Mouse (Mus musculus) liver, embryonic 12.5 days (tissue): ENCODE results near the gene Dip2c. TPM values are rescaled to one million over a fixed set of nuclear protein-coding genes. Genes with fewer than 3 reads are reported as not detected.

ENCODE experiments used
- ATAC-seq: fragments of 200-750 bp; cut with Nextera tagmentation; 2 replicates; pipeline ENCODE4 v1.8.0; 2017; ENCODE audit warnings: moderate number of reproducible peaks, mild to moderate bottlenecking, moderate library complexity
- H3K27ac ChIP-seq: fragments of 300-500 bp; sonication (generic); 2 replicates; pipeline ENCODE4 v1.5.1; 2016; ENCODE audit warnings: mild to moderate bottlenecking
- H3K27me3 ChIP-seq: fragments of 300-500 bp; sonication (generic); replicated peaks from 2 replicates; pipeline ENCODE4 v1.6.1; 2016; ENCODE audit warnings: mild to moderate bottlenecking, moderate library complexity
- H3K36me3 ChIP-seq: fragments of 300-500 bp; sonication (generic); 2 replicates; pipeline ENCODE4 v1.6.1; 2016; ENCODE audit warnings: mild to moderate bottlenecking, moderate library complexity
- H3K4me1 ChIP-seq: fragments of 300-500 bp; sonication (generic); 2 replicates; pipeline ENCODE4 v1.6.1; 2016
- H3K4me2 ChIP-seq: fragments of 300-500 bp; sonication (generic); 2 replicates; pipeline ENCODE4 v1.6.1; 2016; ENCODE audit warnings: mild to moderate bottlenecking, moderate library complexity
- H3K4me3 ChIP-seq: fragments of 300-500 bp; sonication (generic); 2 replicates; pipeline ENCODE4 v1.5.1; 2016; ENCODE audit warnings: mild to moderate bottlenecking, moderate library complexity
- H3K9ac ChIP-seq: fragments of 300-500 bp; sonication (generic); 2 replicates; pipeline ENCODE4 v1.6.1; 2016; ENCODE audit warnings: mild to moderate bottlenecking, moderate library complexity
- H3K9me3 ChIP-seq: fragments of 300-500 bp; sonication (generic); replicated peaks from 2 replicates; pipeline ENCODE4 v1.6.1; 2016; ENCODE audit warnings: mild to moderate bottlenecking, moderate library complexity
- whole genome bisulfite sequencing: fragments of 180-500 bp; shearing (Covaris S2); methylation state at CpG from one replicate; pipeline ENCODE4 v1.1.7; 2016; ENCODE audit not compliant: insufficient replicate concordance; 5-methylcytosine and 5-hydroxymethylcytosine counted together
- polyA plus RNA-seq: library from polyadenylated mRNA; unstranded; fragments of >200 nt; fragmentation: Nextera tagmentation; extraction: Ambion mirVana; gene quantifications from 2 replicates; pipeline ENCODE4 v1.2.1, GENCODE M21; 2016

Dip2c gene
- polyA plus RNA-seq, 1 experiment from 2014 or later, result 1.2 TPM

DNA sequence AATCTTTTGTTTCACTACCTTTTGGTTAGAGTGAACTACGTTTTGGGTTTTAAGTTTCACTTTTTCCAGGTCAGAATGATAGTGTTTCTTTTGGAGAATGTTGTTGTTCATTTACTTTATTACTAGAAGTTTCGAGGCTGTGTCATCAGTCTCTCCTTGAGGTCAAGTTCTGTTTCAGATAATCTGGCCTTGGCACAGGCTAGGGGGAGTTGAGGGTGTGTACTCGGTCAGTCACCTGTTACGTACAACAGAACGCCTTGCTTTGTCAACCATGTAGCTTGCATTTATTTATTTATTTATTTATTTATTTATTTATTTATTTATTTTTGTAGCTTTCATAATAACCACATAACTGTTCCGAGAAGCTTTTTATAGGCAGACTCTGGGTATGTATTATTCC is 20.0 kb downstream of the Dip2c start:
- ATAC-seq, result no peak
- Histone ChIP-seq H3K36me3 (no peaks in the 10 kb centered on the region), H3K27me3 (no peaks in the 10 kb centered on the region), H3K4me3 (no peak overlapping the region), H3K4me1 (no peaks in the 10 kb centered on the region), H3K4me2 (no peak overlapping the region), H3K27ac (no peak overlapping the region), H3K9ac (no peak overlapping the region), H3K9me3 (no peaks in the 10 kb centered on the region)
- WGBS, result 67% methylated on average over 6 of the region's 6 CpGs

DNA sequence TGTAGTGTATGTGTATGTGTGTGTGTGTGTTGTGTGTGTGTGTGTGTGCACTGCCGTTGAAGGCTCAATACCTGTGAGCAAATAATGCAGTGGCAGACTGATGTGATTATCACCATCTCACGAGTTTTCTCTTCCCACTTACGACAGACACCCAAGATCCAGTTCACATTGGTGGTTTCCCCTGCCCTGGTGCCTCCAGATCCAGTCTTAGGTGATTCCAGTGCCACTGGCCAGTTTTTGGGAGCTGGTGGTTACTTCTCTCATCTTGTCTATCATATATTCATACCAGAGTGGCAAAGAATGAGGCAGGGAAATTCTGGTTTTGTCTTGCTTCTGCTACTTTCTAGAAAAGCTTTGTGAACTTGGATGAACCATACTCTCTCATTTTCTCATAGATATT is 20.9 kb downstream of the Dip2c start:
- Histone ChIP-seq H3K4me3 (no peak overlapping the region), H3K36me3 (no peaks in the 10 kb centered on the region), H3K27me3 (no peaks in the 10 kb centered on the region), H3K9ac (no peak overlapping the region), H3K27ac (no peak overlapping the region), H3K4me1 (no peaks in the 10 kb centered on the region), H3K4me2 (no peak overlapping the region), H3K9me3 (no peaks in the 10 kb centered on the region)
- no peak for ATAC-seq
- 65% methylated on average over 3 of the region's 3 CpGs for WGBS

DNA sequence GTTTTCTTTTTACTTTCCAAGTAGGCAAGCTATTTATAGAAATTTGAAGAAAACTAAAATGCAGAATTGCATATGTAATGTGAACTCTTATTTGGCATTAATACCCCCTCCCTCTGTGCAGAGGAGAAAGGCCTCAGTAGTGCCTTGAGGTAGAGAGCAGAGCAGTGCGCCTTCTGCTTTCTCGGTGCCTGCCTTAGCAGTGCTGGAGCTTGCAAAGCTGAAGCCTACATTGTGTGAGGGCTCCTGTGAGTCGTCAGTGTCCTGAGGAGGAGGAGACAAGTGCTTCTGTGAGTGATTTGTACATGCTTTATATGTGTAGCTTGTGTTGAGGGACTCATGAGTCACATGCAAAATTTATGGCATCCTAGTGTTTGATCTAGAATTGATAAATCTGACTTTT is 21.4 kb downstream of the Dip2c start:
- Histone ChIP-seq H3K27ac (no peak overlapping the region), H3K9ac (no peak overlapping the region), H3K4me2 (no peak overlapping the region), H3K27me3 (no peaks in the 10 kb centered on the region), H3K9me3 (no peaks in the 10 kb centered on the region), H3K4me1 (no peaks in the 10 kb centered on the region), H3K4me3 (no peak overlapping the region), H3K36me3 (no peaks in the 10 kb centered on the region)
- 57% methylated on average over 3 of the region's 3 CpGs for WGBS
- ATAC-seq, result no peak

GRCm38 (mm10) chr13:9299657-9300056 is 23.3 kb downstream of the Dip2c start:
- ATAC-seq, result no peak
- WGBS, result 72% methylated on average over 2 of the region's 2 CpGs
- Histone ChIP-seq H3K4me3 (no peak overlapping the region), H3K9me3 (no peaks in the 10 kb centered on the region), H3K9ac (no peak overlapping the region), H3K27ac (no peak overlapping the region), H3K4me2 (no peak overlapping the region), H3K27me3 (no peaks in the 10 kb centered on the region), H3K36me3 (no peaks in the 10 kb centered on the region), H3K4me1 (no peaks in the 10 kb centered on the region)

DNA sequence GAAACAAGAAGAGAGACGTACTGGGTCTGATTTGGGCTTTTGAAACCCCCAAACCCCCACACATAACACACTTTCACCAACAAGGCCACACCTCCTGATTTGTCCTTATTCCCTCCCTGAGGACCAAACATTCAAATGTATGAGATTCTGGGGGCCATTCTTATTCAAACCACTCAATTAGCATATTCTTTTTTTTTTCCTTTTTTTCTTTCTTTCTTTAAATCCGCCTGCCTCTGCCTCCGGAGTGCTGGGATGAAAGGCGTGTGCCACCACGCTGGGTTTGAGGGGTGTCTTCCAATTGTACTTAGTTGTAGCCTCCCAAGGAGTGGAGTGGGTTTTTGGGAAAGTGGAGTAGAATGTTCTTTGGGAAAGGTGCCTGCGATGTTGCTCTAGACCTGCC is 32.5 kb downstream of the Dip2c start:
- Histone ChIP-seq H3K4me1 (no peaks in the 10 kb centered on the region), H3K27me3 (no peaks in the 10 kb centered on the region), H3K4me3 (no peak overlapping the region), H3K9ac (no peak overlapping the region), H3K9me3 (no peaks in the 10 kb centered on the region), H3K27ac (no peak overlapping the region), H3K36me3 (no peaks in the 10 kb centered on the region), H3K4me2 (no peak overlapping the region)
- no peak for ATAC-seq
- WGBS, result 73% methylated on average over 6 of the region's 6 CpGs

DNA sequence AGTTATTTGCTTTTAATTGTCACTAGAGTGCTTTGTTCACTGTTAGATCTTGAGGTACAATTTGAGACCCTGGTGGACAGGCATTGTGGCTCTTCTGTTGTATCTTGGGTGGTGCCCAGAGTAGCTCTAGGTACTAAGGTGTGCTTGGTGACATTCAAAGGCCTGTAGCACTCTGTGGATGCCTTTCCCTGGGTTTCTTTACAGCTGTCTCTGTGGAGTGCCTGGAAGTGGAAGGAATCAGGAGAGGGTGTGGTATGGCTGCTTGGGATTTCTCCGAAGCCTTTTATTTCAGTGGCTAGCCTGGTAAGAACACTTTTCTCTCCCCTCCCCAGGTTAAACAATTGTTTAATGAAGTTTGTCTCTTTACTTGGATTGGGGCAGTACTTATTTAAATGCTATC is 34.5 kb downstream of the Dip2c start:
- ATAC-seq, result no peak
- no peak overlapping the region for H3K27ac ChIP-seq
- H3K36me3 ChIP-seq, result no peaks in the 10 kb centered on the region
- no peaks in the 10 kb centered on the region for H3K4me1 ChIP-seq
- no peaks in the 10 kb centered on the region for H3K9me3 ChIP-seq
- H3K4me2 ChIP-seq, result no peak overlapping the region
- WGBS, result 75% methylated on average over 1 of the region's 1 CpGs
- H3K4me3 ChIP-seq, result no peak overlapping the region
- H3K9ac ChIP-seq, result no peak overlapping the region
- no peaks in the 10 kb centered on the region for H3K27me3 ChIP-seq

GRCm38 (mm10) chr13:9312916-9313315 is 36.6 kb downstream of the Dip2c start:
- Histone ChIP-seq H3K4me2 (no peak overlapping the region), H3K27ac (no peak overlapping the region), H3K9me3 (no peaks in the 10 kb centered on the region), H3K36me3 (no peaks in the 10 kb centered on the region), H3K4me1 (no peaks in the 10 kb centered on the region), H3K4me3 (no peak overlapping the region), H3K27me3 (no peaks in the 10 kb centered on the region), H3K9ac (no peak overlapping the region)
- ATAC-seq, result no peak

DNA sequence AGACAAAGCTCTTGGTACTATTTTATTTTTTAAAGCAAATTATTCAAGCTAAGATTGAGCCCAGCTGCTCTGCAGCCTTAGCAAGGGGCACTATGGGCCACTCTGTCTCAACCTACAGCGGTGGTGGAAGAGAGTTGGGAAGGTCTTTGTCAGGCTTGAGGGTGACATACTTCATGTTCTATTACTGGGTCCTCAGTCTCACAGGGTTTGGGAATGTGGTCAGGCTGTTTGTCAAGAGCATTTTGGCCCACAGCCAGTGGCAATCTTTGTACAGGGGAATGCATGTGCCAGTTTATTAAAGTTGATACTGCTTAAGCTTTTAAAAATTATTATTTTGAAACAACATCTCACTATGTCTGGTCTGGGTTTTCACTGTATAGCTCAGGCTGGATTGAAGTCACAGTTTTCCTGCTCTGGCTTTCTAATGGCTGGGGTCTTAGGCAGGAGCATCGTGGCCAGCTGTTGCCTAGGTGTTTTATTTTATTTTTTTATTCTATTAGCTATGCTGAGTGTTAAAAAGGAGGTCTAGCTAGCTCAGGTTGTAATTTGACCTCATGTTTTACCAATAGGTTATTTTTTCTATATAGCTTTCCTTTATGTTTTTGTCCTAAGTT is 37.9 kb downstream of the Dip2c start:
- no peaks in the 10 kb centered on the region for H3K27me3 ChIP-seq
- H3K9me3 ChIP-seq, result no peaks in the 10 kb centered on the region
- ATAC-seq, result no peak
- no peaks in the 10 kb centered on the region for H3K36me3 ChIP-seq
- H3K9ac ChIP-seq, result no peak overlapping the region
- no peak overlapping the region for H3K4me3 ChIP-seq
- no peak overlapping the region for H3K4me2 ChIP-seq
- H3K27ac ChIP-seq, result no peak overlapping the region
- 65% methylated on average over 2 of the region's 2 CpGs for WGBS
- H3K4me1 ChIP-seq, result no peaks in the 10 kb centered on the region

DNA sequence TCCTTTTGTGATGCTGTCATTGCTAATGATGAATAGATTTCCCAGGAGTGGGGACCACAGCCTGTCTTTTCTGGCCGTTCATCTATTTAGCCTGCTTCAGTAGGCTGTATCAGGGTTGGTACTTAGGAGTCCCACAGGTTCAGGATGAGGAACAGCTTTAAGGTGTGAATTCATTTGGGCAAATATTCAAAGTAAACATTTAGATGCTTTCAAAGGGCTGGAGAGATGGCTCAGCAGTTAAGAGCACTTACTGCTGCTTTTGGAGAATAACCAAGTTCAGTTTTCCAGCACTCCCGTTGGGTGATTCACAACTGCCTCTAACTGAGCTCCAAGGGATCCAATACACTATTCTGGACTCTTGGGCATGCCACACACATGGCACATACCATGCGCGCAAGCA is 38.4 kb downstream of the Dip2c start:
- Histone ChIP-seq H3K4me3 (no peak overlapping the region), H3K27me3 (no peaks in the 10 kb centered on the region), H3K4me1 (no peaks in the 10 kb centered on the region), H3K27ac (no peak overlapping the region), H3K9ac (no peak overlapping the region), H3K9me3 (no peaks in the 10 kb centered on the region), H3K4me2 (no peak overlapping the region), H3K36me3 (no peaks in the 10 kb centered on the region)
- ATAC-seq, result no peak
- WGBS, result 76% methylated on average over 4 of the region's 4 CpGs

- 58% methylated on average over 2 of the region's 2 CpGs for WGBS
- H3K36me3 ChIP-seq, result no peaks in the 10 kb centered on the region
Observed at GRCm38 (mm10) chr13:9319745-9320144, 43.4 kb downstream of the Dip2c start.

GRCm38 (mm10) chr13:9325262-9325661 is 48.9 kb downstream of the Dip2c start:
- no peaks in the 10 kb centered on the region for H3K27me3 ChIP-seq
- H3K36me3 ChIP-seq, result no peaks in the 10 kb centered on the region
- no peak overlapping the region for H3K9ac ChIP-seq
- H3K27ac ChIP-seq, result no peak overlapping the region
- no peak overlapping the region for H3K4me3 ChIP-seq
- no peaks in the 10 kb centered on the region for H3K9me3 ChIP-seq
- no peak overlapping the region for H3K4me2 ChIP-seq
- H3K4me1 ChIP-seq, result no peaks in the 10 kb centered on the region
- ATAC-seq, result no peak
- 46% methylated on average over 1 of the region's 1 CpGs for WGBS

More at GRCm38 (mm10) chr13:9319745-9320144, 43.4 kb downstream of the Dip2c start:
- ATAC-seq, result no peak
- no peak overlapping the region for H3K4me2 ChIP-seq
- H3K27me3 ChIP-seq, result no peaks in the 10 kb centered on the region
- H3K27ac ChIP-seq, result no peak overlapping the region
- H3K9me3 ChIP-seq, result no peaks in the 10 kb centered on the region
- no peak overlapping the region for H3K9ac ChIP-seq
- H3K4me3 ChIP-seq, result no peak overlapping the region
- no peaks in the 10 kb centered on the region for H3K4me1 ChIP-seq

DNA sequence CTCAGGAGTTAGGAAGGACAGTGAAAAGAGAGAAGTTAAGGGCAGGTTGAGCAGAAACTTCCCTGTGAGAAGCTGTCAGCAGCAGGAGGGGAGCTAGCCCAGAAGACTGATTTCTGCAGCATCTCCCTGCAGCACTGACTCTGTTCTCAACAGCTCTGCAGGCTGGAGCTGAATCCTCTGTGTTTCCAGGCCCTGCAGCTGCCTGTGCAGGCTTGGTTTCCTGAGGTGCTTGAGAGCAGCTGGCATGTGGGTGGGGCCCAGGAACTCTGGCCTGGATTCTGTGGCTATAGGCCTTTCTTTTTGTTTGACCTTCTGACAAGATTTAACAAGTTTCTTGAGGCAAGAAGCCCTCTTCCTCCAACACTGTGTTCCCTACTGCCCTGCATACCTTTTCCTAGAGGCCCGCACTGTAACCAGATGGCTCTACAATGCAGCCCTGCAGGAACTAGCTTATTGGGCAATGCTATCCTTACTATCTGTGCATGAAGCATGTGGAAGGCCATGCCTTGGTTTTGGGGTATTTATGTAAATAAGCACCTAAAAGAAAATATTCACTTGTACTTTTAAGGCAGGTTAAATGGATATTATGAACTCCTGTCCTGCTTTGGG is 53.1 kb downstream of the Dip2c start:
- no peak for ATAC-seq
- 50% methylated on average over 1 of the region's 1 CpGs for WGBS
- Histone ChIP-seq H3K4me3 (no peak overlapping the region), H3K4me2 (no peak overlapping the region), H3K27ac (no peak overlapping the region), H3K9me3 (no peaks in the 10 kb centered on the region), H3K9ac (no peak overlapping the region), H3K27me3 (no peaks in the 10 kb centered on the region), H3K36me3 (no peaks in the 10 kb centered on the region), H3K4me1 (no peaks in the 10 kb centered on the region)

- Histone ChIP-seq H3K9me3 (no peaks in the 10 kb centered on the region), H3K9ac (no peak overlapping the region), H3K36me3 (no peaks in the 10 kb centered on the region), H3K4me3 (no peak overlapping the region), H3K4me1 (no peaks in the 10 kb centered on the region), H3K4me2 (no peak overlapping the region), H3K27ac (no peak overlapping the region), H3K27me3 (no peaks in the 10 kb centered on the region)
- ATAC-seq, result no peak
Observed at GRCm38 (mm10) chr13:9333187-9333586, 56.9 kb downstream of the Dip2c start.
